27 mouse cellular contexts compared by ENCODE assay signal in the genomic region with DNA sequence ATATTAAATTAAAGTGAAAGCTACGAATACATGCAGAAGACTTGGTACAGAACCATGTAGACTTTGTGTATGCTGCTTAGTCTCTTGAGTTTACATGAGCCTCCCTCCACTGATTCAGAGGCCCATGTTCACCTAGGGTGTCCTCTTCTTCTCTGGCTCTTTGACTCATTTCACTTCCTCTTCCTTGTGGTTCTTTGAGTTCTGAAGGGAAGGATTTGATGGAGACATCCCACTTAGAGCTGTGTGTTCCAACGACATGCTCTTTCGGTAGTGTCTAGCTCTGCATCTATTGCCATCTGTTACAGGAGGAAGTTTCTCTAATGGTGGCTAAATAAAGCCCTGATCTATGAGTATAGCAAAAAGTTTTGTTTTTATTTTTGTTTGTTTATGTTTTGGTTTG. TPM values are rescaled to one million over a fixed set of nuclear protein-coding genes. Genes with fewer than 3 reads are reported as not detected.
A peak's percentile ranks its signal among the peaks of the same experiment; 100 is the strongest.
DNase-seq lines count a peak whose midpoint lies in the region; ATAC-seq and TF ChIP-seq lines count a peak whose summit lies in the region.
"Had no signal": no experiment of that assay in that cellular context is flagged by ENCODE, and none has a peak within 500 bp of the region (broad histone marks: within the 10 kb centered on the region; RNA-seq: fewer than 3 reads in every experiment).

No protein-coding gene starts in this region.

- ATAC-seq in common myeloid progenitor, adult 5-6 weeks (replicated peaks; ENCODE audit: low read depth, poor library complexity, severe bottlenecking), result peak; percentile 52; the same call in 1 of the 2 replicates
- peak; percentile 79 for ATAC-seq in megakaryocyte, adult 5-6 weeks (ENCODE audit: poor library complexity, severe bottlenecking)
- no peak for ATAC-seq in forebrain, embryonic 11.5 days (replicated peaks; ENCODE audit: low FRiP score)
- no peak for ATAC-seq in midbrain, embryonic 15.5 days (replicated peaks)
- ATAC-seq: CD4-positive, CD25-positive, alpha-beta regulatory T cell, adult 4 months; forebrain, embryonic 13.5 days; forebrain, embryonic 15.5 days; Patski had no signal

- H3K79me2 ChIP-seq in MEL (ENCODE audit: control insufficient read depth, insufficient read depth, low read length, poor library complexity), result no peaks in the 10 kb centered on the region

- peak; percentile 42 for DNase-seq in MEL (ENCODE audit: low read depth, low spot score)
- no peak for DNase-seq in forebrain, embryonic 11.5 days (ENCODE audit: low spot score)
- DNase-seq in left cerebral cortex, postnatal 14 days (ENCODE audit: low spot score in 2 of 2), result no peak
- no peak for DNase-seq in adrenal gland, adult 8-10 months
- DNase-seq: adrenal gland, adult 2 months; adrenal gland, postnatal 14 days; adrenal gland, postnatal 36 days; B cell, adult 2 months; cerebellum, adult 11-12 months; cerebellum, adult 2 months; cerebellum, adult 9-10 months; cerebellum, postnatal 10 days; cerebellum, postnatal 25 days; embryo, embryonic 11 days had no signal

- no peak overlapping the region for H3K4me2 ChIP-seq in forebrain, embryonic 11.5 days (ENCODE audit: low read depth, low read length, severe bottlenecking)
- H3K4me2 ChIP-seq in midbrain, embryonic 15.5 days, result no peak overlapping the region
- H3K4me2 ChIP-seq: embryonic facial prominence, embryonic 13.5 days; embryonic facial prominence, embryonic 15.5 days; forebrain, embryonic 13.5 days; forebrain, embryonic 15.5 days had no signal

- WGBS in forebrain, embryonic 11.5 days, result 91% methylated on average over 3 of the region's 3 CpGs
- WGBS in midbrain, embryonic 15.5 days, result 93% methylated on average over 3 of the region's 3 CpGs

- no peak overlapping the region for H3K4me3 ChIP-seq in MEL (ENCODE audit: control insufficient read depth in 1 of 2, insufficient read depth in 1 of 2, low read depth in 2 of 2, low read length in 2 of 2)
- no peak overlapping the region for H3K4me3 ChIP-seq in forebrain, embryonic 11.5 days (ENCODE audit: low read depth, low read length)
- no peak overlapping the region for H3K4me3 ChIP-seq in midbrain, embryonic 15.5 days
- H3K4me3 ChIP-seq: embryonic facial prominence, embryonic 13.5 days; embryonic facial prominence, embryonic 15.5 days; erythroblast, embryonic 14.5 days; forebrain, embryonic 10.5 days; forebrain, embryonic 13.5 days; forebrain, embryonic 15.5 days had no signal

- TF ChIP-seq CTCF in MEL (IDR thresholded peaks at IDR 0.05 in 2 of 3, conservative IDR thresholded peaks at IDR 0.05 in 1 of 3; ENCODE audit: control insufficient read depth in 1 of 3, insufficient read depth in 1 of 3, low read depth in 2 of 3, low read length in 3 of 3, poor library complexity in 1 of 3, severe bottlenecking in 1 of 3), result no peak

- no peak overlapping the region for H3K27ac ChIP-seq in MEL (ENCODE audit: control insufficient read depth, low read depth, low read length)
- no peak overlapping the region for H3K27ac ChIP-seq in forebrain, embryonic 11.5 days (ENCODE audit: low read depth, low read length)
- H3K27ac ChIP-seq in midbrain, embryonic 15.5 days, result no peak overlapping the region
- H3K27ac ChIP-seq: embryonic facial prominence, embryonic 13.5 days; embryonic facial prominence, embryonic 15.5 days; forebrain, embryonic 10.5 days; forebrain, embryonic 13.5 days; forebrain, embryonic 15.5 days had no signal

- H3K9ac ChIP-seq in MEL (ENCODE audit: control insufficient read depth, low read depth, low read length, poor library complexity, severe bottlenecking), result no peak overlapping the region
- H3K9ac ChIP-seq in forebrain, embryonic 11.5 days (ENCODE audit: low read length), result no peak overlapping the region
- H3K9ac ChIP-seq in midbrain, embryonic 15.5 days, result no peak overlapping the region
- H3K9ac ChIP-seq: embryonic facial prominence, embryonic 13.5 days; embryonic facial prominence, embryonic 15.5 days; forebrain, embryonic 13.5 days; forebrain, embryonic 15.5 days had no signal

- no peak for TF ChIP-seq EP300 in MEL (IDR thresholded peaks at IDR 0.05; ENCODE audit: low read depth in 1 of 2, low read length in 2 of 2)

- TF ChIP-seq RAD21 in MEL (IDR thresholded peaks at IDR 0.05; ENCODE audit: low read depth, low read length), result no peak

- H3K4me1 ChIP-seq in MEL (ENCODE audit: control insufficient read depth in 1 of 2, insufficient read depth in 2 of 2, low read length in 2 of 2), result peaks cover 0 to 3% of the 10 kb centered on the region in 2 experiments; a peak in 2 of 4 replicates
- no peaks in the 10 kb centered on the region for H3K4me1 ChIP-seq in forebrain, embryonic 11.5 days (replicated peaks; ENCODE audit: control insufficient read depth, insufficient read depth, low read length)
- no peaks in the 10 kb centered on the region for H3K4me1 ChIP-seq in midbrain, embryonic 15.5 days
- H3K4me1 ChIP-seq: embryonic facial prominence, embryonic 13.5 days; embryonic facial prominence, embryonic 15.5 days; forebrain, embryonic 10.5 days; forebrain, embryonic 13.5 days; forebrain, embryonic 15.5 days had no signal

- H3K36me3 ChIP-seq in MEL (ENCODE audit: control insufficient read depth in 1 of 2, insufficient read depth in 2 of 2, low read length in 2 of 2), result peaks cover 0 to 9% of the 10 kb centered on the region in 2 experiments; a peak in 2 of 4 replicates
- H3K36me3 ChIP-seq in forebrain, embryonic 11.5 days (ENCODE audit: control insufficient read depth, insufficient read depth, low read length), result no peaks in the 10 kb centered on the region
- no peaks in the 10 kb centered on the region for H3K36me3 ChIP-seq in midbrain, embryonic 15.5 days (replicated peaks)
- H3K36me3 ChIP-seq: embryonic facial prominence, embryonic 13.5 days; embryonic facial prominence, embryonic 15.5 days; forebrain, embryonic 10.5 days; forebrain, embryonic 15.5 days; G1E had no signal

- H3K9me3 ChIP-seq in MEL (replicated peaks; ENCODE audit: insufficient read depth, low read length), result no peaks in the 10 kb centered on the region
- no peaks in the 10 kb centered on the region for H3K9me3 ChIP-seq in forebrain, embryonic 11.5 days (ENCODE audit: control insufficient read depth, low read length)
- peaks cover 3% of the 10 kb centered on the region; the same call in 1 of the 2 replicates for H3K9me3 ChIP-seq in midbrain, embryonic 15.5 days
- H3K9me3 ChIP-seq: embryonic facial prominence, embryonic 15.5 days; forebrain, embryonic 13.5 days; forebrain, embryonic 15.5 days had no signal

- no peak for TF ChIP-seq POLR2A in MEL (IDR thresholded peaks at IDR 0.05; ENCODE audit: control insufficient read depth in 1 of 2, insufficient read depth in 1 of 2, low read depth in 1 of 2, low read length in 2 of 2, poor library complexity in 1 of 2)

- intact Hi-C loops in left cerebral cortex, postnatal 14 days (cut with DNase I), result no loop called here

- H3K27me3 ChIP-seq in MEL (ENCODE audit: control insufficient read depth in 1 of 2, insufficient read depth in 2 of 2, low read length in 2 of 2), result no peaks in the 10 kb centered on the region
- H3K27me3 ChIP-seq in forebrain, embryonic 11.5 days (ENCODE audit: control insufficient read depth, insufficient read depth, low read length), result no peaks in the 10 kb centered on the region
- H3K27me3 ChIP-seq in midbrain, embryonic 15.5 days (replicated peaks), result no peaks in the 10 kb centered on the region
- H3K27me3 ChIP-seq: CH12.LX; embryonic facial prominence, embryonic 13.5 days; embryonic facial prominence, embryonic 15.5 days; forebrain, embryonic 13.5 days; forebrain, embryonic 15.5 days; Patski had no signal

TF ChIP-seq in MEL, 35 proteins besides CTCF, POLR2A, EP300 and RAD21:
- TF ChIP-seq ZKSCAN1 (IDR thresholded peaks at IDR 0.05; ENCODE audit: low read depth, low read length) (no peak), BHLHE40 (IDR thresholded peaks at IDR 0.05; ENCODE audit: borderline replicate concordance, low read depth, low read length) (no peak), ETS1 (IDR thresholded peaks at IDR 0.05; ENCODE audit: low read depth, low read length) (no peak), MYB (IDR thresholded peaks at IDR 0.05; ENCODE audit: low read depth, low read length) (no peak), TBP (IDR thresholded peaks at IDR 0.05; ENCODE audit: low read depth, low read length) (no peak), MAFK (IDR thresholded peaks at IDR 0.05; ENCODE audit: borderline replicate concordance, low read depth, low read length) (no peak), POLR2AphosphoS2 (IDR thresholded peaks at IDR 0.05; ENCODE audit: low read length) (no peak), E2F4 (IDR thresholded peaks at IDR 0.05; ENCODE audit: borderline replicate concordance, low read depth, low read length) (no peak), GABPA (IDR thresholded peaks at IDR 0.05; ENCODE audit: low read depth, low read length) (no peak), UBTF (IDR thresholded peaks at IDR 0.05; ENCODE audit: borderline replicate concordance, insufficient read depth, low read depth, low read length) (no peak)

RNA-seq across cellular contexts. Expression of gene Arhgap18, which starts 28.0 kb away (rescaled TPM):
- 3.4 and 4.4 TPM in 2 replicates for total RNA-seq in MEL (2012; rRNA removed)
- polyA plus RNA-seq in MEL (2012; ENCODE audit: insufficient read depth in 1 of 2, insufficient read length in 2 of 2, low read depth in 1 of 2, low replicate concordance in 2 of 2, missing spikeins in 1 of 2), result 1 to 10 TPM in 1 of 2 experiments, not detected in 1; 4.4 TPM
- total RNA-seq in common myeloid progenitor, adult 5-6 weeks (2017), result 68.5 and 75.5 TPM in 2 replicates
- total RNA-seq in megakaryocyte, adult 5-6 weeks (2015), result 20.2 and 21.3 TPM in 2 replicates
- 25.6 and 27.7 TPM in 2 replicates for total RNA-seq in megakaryocyte, adult 5-6 weeks (2017)
- polyA plus RNA-seq in forebrain, embryonic 11.5 days (2014; fragmentation: Nextera tagmentation; extraction: Ambion mirVana), result 18.2 and 20.9 TPM in 2 replicates
- 10 to 100 TPM in 1 of 2 experiments, 1 to 10 TPM in 1; 8.9 to 11.0 TPM for total RNA-seq in left cerebral cortex, postnatal 14 days (2021)
- total RNA-seq in adrenal gland, adult 8-10 months (2022), result 10 to 100 TPM; 34.3 to 52.6 (median 40.5) TPM
- polyA plus RNA-seq in midbrain, embryonic 15.5 days (2015; fragmentation: Nextera tagmentation; extraction: Ambion mirVana), result 15.1 and 20.4 TPM in 2 replicates

Comparison
In these comparisons a context has a peak if more than half of its experiments do, and no peak if none do; other contexts are left out.
1. ATAC-seq: peak in common myeloid progenitor, adult 5-6 weeks (single experiment) and megakaryocyte, adult 5-6 weeks (single experiment); none in forebrain, embryonic 11.5 days (single experiment) and midbrain, embryonic 15.5 days (single experiment).